ENCODE assay signal across 9 mouse cellular contexts in genomic region chrX:99137928-99138740, GRCm38 (mm10). TPM values are rescaled to one million over a fixed set of nuclear protein-coding genes. Genes with fewer than 3 reads are reported as not detected.
DNase-seq lines count a peak whose midpoint lies in the region; ATAC-seq and TF ChIP-seq lines count a peak whose summit lies in the region.
"Had no signal": no experiment of that assay in that cellular context is flagged by ENCODE, and none has a peak within 500 bp of the region (broad histone marks: within the 10 kb centered on the region; RNA-seq: fewer than 3 reads in every experiment).

No protein-coding gene starts in this region.

- ATAC-seq in heart, embryonic 11.5 days (replicated peaks; ENCODE audit: insufficient number of reproducible peaks, low FRiP score, low TSS enrichment), result no peak
- ATAC-seq in forebrain, embryonic 11.5 days (replicated peaks; ENCODE audit: low FRiP score), result no peak
- no peak for ATAC-seq in kidney, postnatal 0 days (replicated peaks; ENCODE audit: low FRiP score, low read depth)
- ATAC-seq in midbrain, embryonic 15.5 days (replicated peaks), result no peak

- peak overlapping the region; percentile 64 for H3K4me3 ChIP-seq in heart, embryonic 11.5 days (ENCODE audit: low read depth, low read length)
- H3K4me3 ChIP-seq in forebrain, embryonic 11.5 days (ENCODE audit: low read depth, low read length), result peak overlapping the region; percentile 69
- H3K4me3 ChIP-seq in kidney, postnatal 0 days (replicated peaks; ENCODE audit: low read depth, low read length), result peak overlapping the region; percentile 68
- peak overlapping the region; percentile 58 for H3K4me3 ChIP-seq in midbrain, embryonic 15.5 days

- 18% methylated on average over 9 of the region's 9 CpGs for WGBS in heart, embryonic 11.5 days (ENCODE audit: insufficient replicate concordance)
- WGBS in forebrain, embryonic 11.5 days, result 24% methylated on average over 8 of the region's 9 CpGs
- 33% methylated on average over 9 of the region's 9 CpGs for WGBS in kidney, postnatal 0 days
- 26% methylated on average over 9 of the region's 9 CpGs for WGBS in midbrain, embryonic 15.5 days

- no peak for TF ChIP-seq CTCF in kidney, postnatal 0 days (IDR thresholded peaks at IDR 0.05; ENCODE audit: low read depth)

- H3K36me3 ChIP-seq in heart, embryonic 11.5 days (ENCODE audit: control insufficient read depth, insufficient read depth, low read length), result no peaks in the 10 kb centered on the region
- H3K36me3 ChIP-seq in forebrain, embryonic 11.5 days (ENCODE audit: control insufficient read depth, insufficient read depth, low read length), result no peaks in the 10 kb centered on the region
- no peaks in the 10 kb centered on the region for H3K36me3 ChIP-seq in kidney, postnatal 0 days (ENCODE audit: insufficient read depth, low read length)
- no peaks in the 10 kb centered on the region for H3K36me3 ChIP-seq in midbrain, embryonic 15.5 days (replicated peaks)

- H3K4me1 ChIP-seq in heart, embryonic 11.5 days (ENCODE audit: control insufficient read depth, insufficient read depth, low read length), result peaks cover 10% of the 10 kb centered on the region
- peaks cover 4% of the 10 kb centered on the region; the same call in 1 of the 2 replicates for H3K4me1 ChIP-seq in forebrain, embryonic 11.5 days (replicated peaks; ENCODE audit: control insufficient read depth, insufficient read depth, low read length)
- H3K4me1 ChIP-seq in kidney, postnatal 0 days (replicated peaks; ENCODE audit: insufficient read depth, low read length), result peaks cover 14% of the 10 kb centered on the region; the same call in 1 of the 2 replicates
- peaks cover 35% of the 10 kb centered on the region for H3K4me1 ChIP-seq in midbrain, embryonic 15.5 days

- H3K4me2 ChIP-seq in heart, embryonic 11.5 days, result peak overlapping the region; percentile 68
- H3K4me2 ChIP-seq in forebrain, embryonic 11.5 days (ENCODE audit: low read depth, low read length, severe bottlenecking), result peak overlapping the region; percentile 70
- peak overlapping the region; percentile 62 for H3K4me2 ChIP-seq in kidney, postnatal 0 days (ENCODE audit: low read length)
- H3K4me2 ChIP-seq in midbrain, embryonic 15.5 days, result peak overlapping the region; percentile 69

- intact Hi-C loops in heart, postnatal 25 days (cut with DNase I), result loop anchor here (2.0 to 10.0 kb wide), 4 partner anchors 59 to 297 kb away; no protein-coding TSS in a partner anchor

- H3K9ac ChIP-seq in heart, embryonic 11.5 days (ENCODE audit: low read depth, low read length), result peak overlapping the region; percentile 83
- H3K9ac ChIP-seq in forebrain, embryonic 11.5 days (ENCODE audit: low read length), result peak overlapping the region; percentile 92
- peak overlapping the region; percentile 83 for H3K9ac ChIP-seq in kidney, postnatal 0 days (ENCODE audit: low read depth, low read length)
- peak overlapping the region; percentile 67 for H3K9ac ChIP-seq in midbrain, embryonic 15.5 days

- H3K27me3 ChIP-seq in heart, embryonic 11.5 days (ENCODE audit: control insufficient read depth, insufficient read depth, low read length), result peaks cover 10% of the 10 kb centered on the region
- peaks cover 9% of the 10 kb centered on the region; the same call in 1 of the 2 replicates for H3K27me3 ChIP-seq in forebrain, embryonic 11.5 days (ENCODE audit: control insufficient read depth, insufficient read depth, low read length)
- no peaks in the 10 kb centered on the region for H3K27me3 ChIP-seq in kidney, postnatal 0 days (ENCODE audit: insufficient read depth, low read length)
- no peaks in the 10 kb centered on the region; the same call in 1 of the 2 replicates for H3K27me3 ChIP-seq in midbrain, embryonic 15.5 days (replicated peaks)

- H3K9me3 ChIP-seq in heart, embryonic 11.5 days (replicated peaks; ENCODE audit: control insufficient read depth, low read length), result no peaks in the 10 kb centered on the region
- H3K9me3 ChIP-seq in forebrain, embryonic 11.5 days (ENCODE audit: control insufficient read depth, low read length), result no peaks in the 10 kb centered on the region
- no peaks in the 10 kb centered on the region for H3K9me3 ChIP-seq in kidney, postnatal 0 days (replicated peaks; ENCODE audit: low read length)
- H3K9me3 ChIP-seq in midbrain, embryonic 15.5 days, result no peaks in the 10 kb centered on the region

- no peak for DNase-seq in heart, postnatal 25 days (ENCODE audit: low spot score)
- no peak for DNase-seq in forebrain, embryonic 11.5 days (ENCODE audit: low spot score)
- no peak for DNase-seq in kidney, postnatal 0 days (ENCODE audit: low spot score)
- no peak for DNase-seq in urinary bladder, postnatal 25 days (ENCODE audit: low spot score)
- DNase-seq in right cerebral cortex, postnatal 10 days (ENCODE audit: low spot score in 2 of 2), result no peak
- no peak for DNase-seq in cerebellum, adult 11-12 months

- no peak overlapping the region for H3K27ac ChIP-seq in heart, embryonic 11.5 days (ENCODE audit: low read depth, low read length)
- H3K27ac ChIP-seq in forebrain, embryonic 11.5 days (ENCODE audit: low read depth, low read length), result 0 out of 2 replicates have a peak overlapping the region, but pooled peaks have one; percentile 77
- H3K27ac ChIP-seq in kidney, postnatal 0 days, result peak overlapping the region; percentile 88
- peak overlapping the region; percentile 34; the same call in 1 of the 2 replicates for H3K27ac ChIP-seq in midbrain, embryonic 15.5 days
- H3K27ac ChIP-seq: macrophage had no signal

RNA-seq across cellular contexts. Expression of gene Efnb1, which starts 2.2 kb away (rescaled TPM):
- 16.0 and 16.8 TPM in 2 replicates for polyA plus RNA-seq in heart, embryonic 11.5 days (2014; fragmentation: Nextera tagmentation; extraction: Ambion mirVana)
- total RNA-seq in heart, postnatal 25 days (2021), result 10 to 100 TPM; 19.8 to 22.4 TPM
- polyA plus RNA-seq in forebrain, embryonic 11.5 days (2014; fragmentation: Nextera tagmentation; extraction: Ambion mirVana), result 115 and 116 TPM in 2 replicates
- polyA plus RNA-seq in kidney, postnatal 0 days (2015; fragmentation: Nextera tagmentation; extraction: Ambion mirVana), result 51.2 and 64.4 TPM in 2 replicates
- polyA plus RNA-seq in midbrain, embryonic 15.5 days (2015; fragmentation: Nextera tagmentation; extraction: Ambion mirVana), result 25.6 and 31.9 TPM in 2 replicates
